ENCODE assay signal across 10 mouse cellular contexts in the genomic region with DNA sequence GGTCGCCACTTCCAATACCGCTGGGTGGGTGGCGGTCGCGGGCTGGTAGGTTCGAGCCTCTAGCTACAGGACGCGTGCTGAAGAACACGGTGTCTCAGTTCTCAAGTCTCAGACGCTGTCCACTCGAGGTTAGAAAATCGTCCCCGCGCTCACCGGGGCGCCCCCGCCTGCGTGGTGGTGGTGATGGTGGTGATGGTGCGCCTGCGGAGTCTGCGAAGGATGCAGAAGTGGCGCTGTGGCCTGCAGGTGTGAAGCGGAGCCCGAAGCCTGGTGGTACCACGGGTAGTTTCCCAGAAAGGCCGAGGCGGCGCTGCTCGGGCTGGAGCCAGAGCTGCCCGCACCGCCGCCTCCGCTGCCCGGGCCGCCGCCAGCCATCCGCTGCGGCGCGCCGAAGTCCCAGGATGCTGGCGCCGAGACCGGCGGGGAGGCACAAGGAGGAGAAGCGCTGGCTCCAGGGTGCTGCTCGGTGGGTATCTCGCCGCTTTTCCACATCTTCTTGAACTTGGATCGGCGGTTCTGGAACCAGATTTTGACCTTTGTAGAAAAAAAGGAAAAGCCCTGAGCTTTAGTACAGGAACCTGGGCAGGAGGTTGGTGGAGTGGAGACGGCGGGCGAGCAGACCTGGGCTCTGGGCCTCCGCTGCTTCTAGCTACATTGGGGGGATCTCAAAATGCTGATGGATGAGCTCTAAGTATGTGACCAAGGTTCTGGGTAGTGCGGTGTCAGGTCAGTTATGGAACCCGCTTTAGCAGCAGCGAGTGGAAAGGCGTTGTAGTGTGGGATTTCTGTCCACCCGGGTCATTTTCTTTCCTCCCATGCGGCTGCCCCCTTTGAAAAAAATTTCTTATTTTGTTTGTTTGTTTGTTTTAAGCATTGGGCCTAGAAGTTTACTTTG. TPM values are rescaled to one million over a fixed set of nuclear protein-coding genes. Genes with fewer than 3 reads are reported as not detected.
DNase-seq lines count a peak whose midpoint lies in the region; ATAC-seq and TF ChIP-seq lines count a peak whose summit lies in the region.
"Had no signal": no experiment of that assay in that cellular context is flagged by ENCODE, and none has a peak within 500 bp of the region (broad histone marks: within the 10 kb centered on the region; RNA-seq: fewer than 3 reads in every experiment).

No protein-coding gene starts in this region.

- peaks cover 48% of the 10 kb centered on the region for H3K27me3 ChIP-seq in heart, adult 2 months (ENCODE audit: control insufficient read depth, insufficient read depth, low read length)
- peaks cover 76% of the 10 kb centered on the region for H3K27me3 ChIP-seq in G1E (ENCODE audit: insufficient read depth, low read length)
- H3K27me3 ChIP-seq in heart, embryonic 14.5 days (ENCODE audit: control insufficient read depth, insufficient read depth, low read length), result peaks cover 93% of the 10 kb centered on the region
- H3K27me3 ChIP-seq in midbrain, embryonic 10.5 days (ENCODE audit: low read depth, poor library complexity, severe bottlenecking), result peaks cover 100% of the 10 kb centered on the region

- no peaks in the 10 kb centered on the region for H3K79me2 ChIP-seq in heart, adult 2 months (replicated peaks; ENCODE audit: control insufficient read depth, insufficient read depth, low read length)

- no peak for TF ChIP-seq EP300 in heart, adult 2 months (IDR thresholded peaks at IDR 0.05; ENCODE audit: insufficient read depth, low read depth, low read length)

- TF ChIP-seq CTCF in heart, adult 2 months (IDR thresholded peaks at IDR 0.05), result no peak
- TF ChIP-seq CTCF in G1E (IDR thresholded peaks at IDR 0.05; ENCODE audit: low read depth, low read length), result no peak

- peaks cover 1% of the 10 kb centered on the region; the same call in 1 of the 2 replicates for H3K4me1 ChIP-seq in heart, adult 2 months (ENCODE audit: control insufficient read depth, insufficient read depth, low read length)
- peaks cover 47% of the 10 kb centered on the region for H3K4me1 ChIP-seq in G1E (ENCODE audit: insufficient read depth, low read depth, low read length)
- H3K4me1 ChIP-seq in heart, embryonic 14.5 days (ENCODE audit: control insufficient read depth in 2 of 2, insufficient read depth in 2 of 2, low read length in 2 of 2), result peaks cover 7 to 31% of the 10 kb centered on the region in 2 experiments
- peaks cover 56% of the 10 kb centered on the region for H3K4me1 ChIP-seq in midbrain, embryonic 10.5 days

- ATAC-seq in G1E (ENCODE audit: extremely low read depth, insufficient number of reproducible peaks, low FRiP score, poor library complexity, severe bottlenecking), result no peak
- ATAC-seq in heart, embryonic 14.5 days (ENCODE audit: insufficient number of reproducible peaks, insufficient read depth, low FRiP score, low read depth), result no peak

- intact Hi-C loops in heart, adult 2 months (cut with DNase I), result loop anchor here (1.0 to 5.0 kb wide), 3 partner anchors 12 to 1733 kb away; a partner anchor contains a TSS

- no peak overlapping the region for H3K4me3 ChIP-seq in heart, adult 2 months
- H3K4me3 ChIP-seq in G1E (ENCODE audit: low read depth, low read length), result peak overlapping the region; percentile 8; the same call in 1 of the 2 replicates
- peak overlapping the region in 1 of 2 experiments; percentile 7; a peak in 1 of 4 replicates for H3K4me3 ChIP-seq in heart, embryonic 14.5 days (ENCODE audit: control insufficient read depth in 1 of 2, insufficient read depth in 1 of 2, low read depth in 1 of 2, low read length in 2 of 2)
- peak overlapping the region; percentile 72 for H3K4me3 ChIP-seq in midbrain, embryonic 10.5 days
- H3K4me3 ChIP-seq: erythroblast, embryonic 14.5 days had no signal

- H3K36me3 ChIP-seq in heart, adult 2 months (ENCODE audit: control insufficient read depth, insufficient read depth, low read length), result no peaks in the 10 kb centered on the region
- H3K36me3 ChIP-seq in G1E (replicated peaks), result no peaks in the 10 kb centered on the region
- no peaks in the 10 kb centered on the region for H3K36me3 ChIP-seq in heart, embryonic 14.5 days (ENCODE audit: control insufficient read depth, insufficient read depth, low read length)
- no peaks in the 10 kb centered on the region for H3K36me3 ChIP-seq in midbrain, embryonic 10.5 days

- peak; percentile 34 to 56 for DNase-seq in heart, adult 2 months
- DNase-seq in heart, adult 9 months (ENCODE audit: low spot score in 2 of 2), result no peak
- DNase-seq in G1E (ENCODE audit: low spot score), result no peak
- DNase-seq in midbrain, embryonic 10.5 days (ENCODE audit: low spot score), result peak; percentile 74
- DNase-seq in thymus, postnatal 14 days, result peak; percentile 29
- no peak for DNase-seq in gastrocnemius, postnatal 10 days
- no peak for DNase-seq in ovary, postnatal 14 days (ENCODE audit: low spot score)

- H3K4me2 ChIP-seq in heart, embryonic 14.5 days (ENCODE audit: low read length), result peak overlapping the region; percentile 81

- H3K27ac ChIP-seq in heart, adult 2 months, result no peak overlapping the region
- H3K27ac ChIP-seq in heart, embryonic 14.5 days (replicated peaks in 1 of 2; ENCODE audit: control insufficient read depth in 1 of 2, insufficient read depth in 1 of 2, low read depth in 2 of 2, low read length in 2 of 2), result no peak overlapping the region
- peak overlapping the region; percentile 46 for H3K27ac ChIP-seq in midbrain, embryonic 10.5 days (replicated peaks)

- WGBS in heart, adult 2 months, result 6% methylated on average over 61 of the region's 61 CpGs
- WGBS in heart, embryonic 14.5 days, result 2% methylated on average over 61 of the region's 61 CpGs
- under 1% methylated on average over 61 of the region's 61 CpGs for WGBS in midbrain, embryonic 10.5 days

- peaks cover 22% of the 10 kb centered on the region for H3K9me3 ChIP-seq in G1E (replicated peaks)
- H3K9me3 ChIP-seq in heart, embryonic 14.5 days (ENCODE audit: control insufficient read depth, low read length), result no peaks in the 10 kb centered on the region
- H3K9me3 ChIP-seq in midbrain, embryonic 10.5 days (replicated peaks), result no peaks in the 10 kb centered on the region

- TF ChIP-seq POLR2A in heart, adult 2 months (IDR thresholded peaks at IDR 0.05; ENCODE audit: insufficient read depth, low read depth, low read length), result no peak

- no peak overlapping the region for H3K9ac ChIP-seq in heart, adult 2 months (ENCODE audit: low read depth, low read length)
- H3K9ac ChIP-seq in heart, embryonic 14.5 days (ENCODE audit: low read length), result no peak overlapping the region

RNA-seq across cellular contexts. Expression of a gene that starts 1.9 kb away (rescaled TPM):
- total RNA-seq in heart, adult 2 months (2021), result not detected
- polyA plus RNA-seq in heart, adult 2 months (2012; rRNA removed), result not detected in 2 replicates
- total RNA-seq in G1E (2014; fragmentation: Nextera tagmentation) (not detected in 2 replicates), G1E (2017) (not detected in 2 replicates)
- not detected in 2 replicates for polyA plus RNA-seq in G1E (2012)
- polyA plus RNA-seq in heart, embryonic 14.5 days (2014; fragmentation: Nextera tagmentation; extraction: Ambion mirVana), result 0.08 and 0.39 TPM in 2 replicates
- polyA plus RNA-seq in midbrain, embryonic 10.5 days (2016; fragmentation: Nextera tagmentation; extraction: Ambion mirVana), result 6.2 and 9.2 TPM in 2 replicates
- total RNA-seq in gastrocnemius, postnatal 10 days (2021), result under 1 TPM in 1 of 2 experiments, not detected in 1; 0.09 TPM
- total RNA-seq: neutrophil, adult 5-6 weeks had no signal

RNA-seq across cellular contexts. Expression of a gene that starts 16.7 kb away (rescaled TPM):
- total RNA-seq in heart, adult 2 months (2021), result under 1 TPM; 0.23 to 0.39 TPM
- polyA plus RNA-seq in heart, adult 2 months (2012; rRNA removed), result 0.14 and 0.26 TPM in 2 replicates
- 2.8 and 3.0 TPM in 2 replicates for total RNA-seq in G1E (2014; fragmentation: Nextera tagmentation)
- total RNA-seq in G1E (2017), result 0.41 and 0.98 TPM in 2 replicates
- polyA plus RNA-seq in G1E (2012), result 2.4 and 3.4 TPM in 2 replicates
- polyA plus RNA-seq in heart, embryonic 14.5 days (2014; fragmentation: Nextera tagmentation; extraction: Ambion mirVana), result not detected in 2 replicates
- polyA plus RNA-seq in midbrain, embryonic 10.5 days (2016; fragmentation: Nextera tagmentation; extraction: Ambion mirVana), result 12.2 and 22.4 TPM in 2 replicates
- total RNA-seq in gastrocnemius, postnatal 10 days (2021), result under 1 TPM; 0.23 to 0.54 TPM

Comparison
In these comparisons a context has a peak if more than half of its experiments do, and no peak if none do; other contexts are left out.
1. DNase-seq: peak in heart, adult 2 months (2 of 2), midbrain, embryonic 10.5 days (single experiment) and thymus, postnatal 14 days (single experiment); none in heart, adult 9 months (0 of 2), G1E (single experiment), gastrocnemius, postnatal 10 days (single experiment) and ovary, postnatal 14 days (single experiment).